Comparison of ENCODE assay signal across 8 mouse cellular contexts in the genomic region with DNA sequence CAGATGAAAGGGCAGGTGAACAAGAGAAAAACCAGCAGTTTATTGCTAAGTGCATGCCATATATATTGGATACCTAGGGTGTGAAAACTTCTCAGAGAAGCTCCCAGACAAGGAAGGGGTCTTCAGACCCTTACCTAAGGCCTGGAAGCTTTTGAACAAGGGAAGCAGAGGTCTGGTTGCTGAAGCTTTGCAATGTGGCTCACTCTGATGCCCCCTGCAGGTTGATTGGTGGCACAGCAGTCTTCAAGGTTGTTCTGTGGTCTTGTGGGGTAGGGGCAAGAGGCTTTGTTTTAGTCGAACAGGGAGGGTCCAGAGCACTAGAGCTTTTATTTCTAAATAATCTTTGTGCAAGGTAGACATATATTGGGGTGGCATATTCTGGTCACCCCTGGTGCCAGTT. TPM values are rescaled to one million over a fixed set of nuclear protein-coding genes. Genes with fewer than 3 reads are reported as not detected.
A peak's percentile ranks its signal among the peaks of the same experiment; 100 is the strongest.
DNase-seq lines count a peak whose midpoint lies in the region; ATAC-seq and TF ChIP-seq lines count a peak whose summit lies in the region.

No protein-coding gene starts in this region.

- peak; percentile 81 for TF ChIP-seq CTCF in left cerebral cortex, adult 2 months (IDR thresholded peaks at IDR 0.05)

- no peak overlapping the region for H3K27ac ChIP-seq in left cerebral cortex, adult 2 months

- ATAC-seq in erythroblast, adult 5-6 weeks (replicated peaks; ENCODE audit: low FRiP score, poor library complexity, severe bottlenecking), result 0 out of 2 replicates have a peak, but pooled peaks have one; percentile 37

- intact Hi-C loops in left cerebral cortex, adult 2 months (cut with DNase I), result loop anchor here (2.0 kb wide), 1 partner anchor 57 kb away; no protein-coding TSS in a partner anchor

- no peak overlapping the region for H3K4me3 ChIP-seq in left cerebral cortex, adult 2 months

- DNase-seq in cerebellum, adult 11 months, result peak; percentile 18
- no peak for DNase-seq in cerebellum, adult 11-12 months
- peak in 1 of 2 experiments; percentile 34 for DNase-seq in left cerebral cortex, adult 2 months (ENCODE audit: extremely low spot score in 1 of 2, low spot score in 2 of 2)
- no peak for DNase-seq in left cerebral cortex, adult 11 months (ENCODE audit: low spot score)
- DNase-seq in ZHBTc4 (ENCODE audit: low read depth, low spot score), result peak; percentile 64
- peak; percentile 43 for DNase-seq in mesoderm, embryonic 11.5 days (ENCODE audit: low read depth, low spot score)
- no peak for DNase-seq in spleen, adult 12 weeks (ENCODE audit: low spot score)

RNA-seq across cellular contexts. Expression of gene 3110009E18Rik, which starts 34.3 kb away (rescaled TPM):
- 1 to 10 TPM; 6.3 to 6.8 TPM for total RNA-seq in left cerebral cortex, adult 2 months (2021)
- total RNA-seq in erythroblast, adult 5-6 weeks (2015; ENCODE audit: low replicate concordance), result 6.5 and 8.2 TPM in 2 replicates
- total RNA-seq in erythroblast, adult 5-6 weeks (2017; ENCODE audit: low replicate concordance), result not detected in 2 replicates

RNA-seq across cellular contexts. Expression of gene Dbi, which starts 34.4 kb away (rescaled TPM):
- total RNA-seq in left cerebral cortex, adult 2 months (2021), result 100 to 1,000 TPM; 202 to 252 TPM
- 59.9 and 82.1 TPM in 2 replicates for total RNA-seq in erythroblast, adult 5-6 weeks (2015; ENCODE audit: low replicate concordance)
- 73.0 and 77.2 TPM in 2 replicates for total RNA-seq in erythroblast, adult 5-6 weeks (2017; ENCODE audit: low replicate concordance)

Comparison
In these comparisons a context has a peak if more than half of its experiments do, and no peak if none do; other contexts are left out.
1. DNase-seq: peak in cerebellum, adult 11 months (single experiment), ZHBTc4 (single experiment) and mesoderm, embryonic 11.5 days (single experiment); none in cerebellum, adult 11-12 months (single experiment), left cerebral cortex, adult 11 months (single experiment) and spleen, adult 12 weeks (single experiment).